Mouse (Mus musculus): Measurements from ENCODE around the gene Ufsp1. TPM values are rescaled to one million over a fixed set of nuclear protein-coding genes. Genes with fewer than 3 reads are reported as not detected.

Gene Ufsp1
- polyA plus RNA-seq, 1 experiment from 2014 or later: 8.5 TPM

GRCm38 (mm10) chr5:137294744-137295093, 290 bp downstream of the Ufsp1 start:
- Histone ChIP-seq H3K9me3 (replicated peaks; ENCODE audit: control insufficient read depth, low read length) (no peaks in the 10 kb centered on the region), H3K27ac (ENCODE audit: low read length) (peak overlapping the region; percentile 89), H3K4me1 (ENCODE audit: control insufficient read depth, insufficient read depth, low read length) (peaks cover 6% of the 10 kb centered on the region), H3K36me3 (ENCODE audit: control insufficient read depth, insufficient read depth) (peaks cover 47% of the 10 kb centered on the region), H3K9ac (ENCODE audit: low read length) (peak overlapping the region; percentile 79), H3K4me2 (ENCODE audit: low read depth, low read length) (peak overlapping the region; percentile 100), H3K27me3 (ENCODE audit: control insufficient read depth, insufficient read depth, low read length) (peaks cover 14% of the 10 kb centered on the region), H3K4me3 (ENCODE audit: low read length) (peak overlapping the region; percentile 74)
- ATAC-seq (replicated peaks; ENCODE audit: extremely low read depth, insufficient read depth, low FRiP score): peak; percentile 28
- 8% methylated on average over 18 of the region's 18 CpGs for WGBS

DNA sequence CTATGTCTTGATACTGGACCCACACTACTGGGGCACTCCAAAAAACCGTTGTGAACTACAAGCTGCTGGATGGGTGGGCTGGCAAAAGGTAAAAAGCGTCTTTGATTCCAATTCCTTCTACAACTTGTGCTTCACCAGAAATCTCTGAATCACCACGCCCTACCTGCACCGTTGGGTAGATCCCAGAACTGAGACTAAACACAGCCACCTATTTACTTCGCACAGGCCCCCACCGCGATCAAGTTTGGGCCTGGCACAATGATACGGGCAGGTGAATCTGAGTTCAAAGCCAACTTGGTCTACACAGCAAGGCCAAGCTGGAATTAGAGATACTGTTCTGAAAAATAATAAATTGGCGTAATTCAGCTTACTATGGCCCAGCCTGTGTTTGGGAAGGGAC, 867 bp downstream of the Ufsp1 start:
- no peak for ATAC-seq (replicated peaks; ENCODE audit: extremely low read depth, insufficient read depth, low FRiP score)
- WGBS: 78% methylated on average over 9 of the region's 9 CpGs
- Histone ChIP-seq H3K36me3 (ENCODE audit: control insufficient read depth, insufficient read depth) (peaks cover 53% of the 10 kb centered on the region), H3K9ac (ENCODE audit: low read length) (peak overlapping the region; percentile 79), H3K27me3 (ENCODE audit: control insufficient read depth, insufficient read depth, low read length) (peaks cover 9% of the 10 kb centered on the region), H3K9me3 (replicated peaks; ENCODE audit: control insufficient read depth, low read length) (no peaks in the 10 kb centered on the region), H3K4me3 (ENCODE audit: low read length) (peak overlapping the region; percentile 74), H3K27ac (ENCODE audit: low read length) (peak overlapping the region; percentile 89), H3K4me1 (ENCODE audit: control insufficient read depth, insufficient read depth, low read length) (peaks cover 6% of the 10 kb centered on the region), H3K4me2 (ENCODE audit: low read depth, low read length) (peak overlapping the region; percentile 100)

GRCm38 (mm10) chr5:137295712-137296111, 1.3 kb downstream of the Ufsp1 start:
- H3K9me3 ChIP-seq (replicated peaks; ENCODE audit: control insufficient read depth, low read length): no peaks in the 10 kb centered on the region
- peaks cover 6% of the 10 kb centered on the region for H3K4me1 ChIP-seq (ENCODE audit: control insufficient read depth, insufficient read depth, low read length)
- H3K9ac ChIP-seq (ENCODE audit: low read length): no peak overlapping the region
- ATAC-seq (replicated peaks; ENCODE audit: extremely low read depth, insufficient read depth, low FRiP score): no peak
- no peak overlapping the region for H3K4me2 ChIP-seq (ENCODE audit: low read depth, low read length)
- no peak overlapping the region for H3K4me3 ChIP-seq (ENCODE audit: low read length)
- 88% methylated on average over 15 of the region's 15 CpGs for WGBS
- H3K36me3 ChIP-seq (ENCODE audit: control insufficient read depth, insufficient read depth): peaks cover 57% of the 10 kb centered on the region
- H3K27ac ChIP-seq (ENCODE audit: low read length): no peak overlapping the region
- peaks cover 7% of the 10 kb centered on the region for H3K27me3 ChIP-seq (ENCODE audit: control insufficient read depth, insufficient read depth, low read length)

- 0 out of 2 replicates have a peak, but pooled peaks cover 2% of the 10 kb centered on the region for H3K27me3 ChIP-seq (ENCODE audit: control insufficient read depth, insufficient read depth, low read length)
- no peaks in the 10 kb centered on the region for H3K9me3 ChIP-seq (replicated peaks; ENCODE audit: control insufficient read depth, low read length)
- H3K4me3 ChIP-seq (ENCODE audit: low read length): no peak overlapping the region
- 87% methylated on average over 14 of the region's 14 CpGs for WGBS
- no peak overlapping the region for H3K9ac ChIP-seq (ENCODE audit: low read length)
- peaks cover 6% of the 10 kb centered on the region for H3K4me1 ChIP-seq (ENCODE audit: control insufficient read depth, insufficient read depth, low read length)
- no peak for ATAC-seq (replicated peaks; ENCODE audit: extremely low read depth, insufficient read depth, low FRiP score)
- no peak overlapping the region for H3K4me2 ChIP-seq (ENCODE audit: low read depth, low read length)
- peaks cover 70% of the 10 kb centered on the region for H3K36me3 ChIP-seq (ENCODE audit: control insufficient read depth, insufficient read depth)
- H3K27ac ChIP-seq (ENCODE audit: low read length): no peak overlapping the region
Measured at GRCm38 (mm10) chr5:137297126-137297525, 2.7 kb downstream of the Ufsp1 start.

DNA sequence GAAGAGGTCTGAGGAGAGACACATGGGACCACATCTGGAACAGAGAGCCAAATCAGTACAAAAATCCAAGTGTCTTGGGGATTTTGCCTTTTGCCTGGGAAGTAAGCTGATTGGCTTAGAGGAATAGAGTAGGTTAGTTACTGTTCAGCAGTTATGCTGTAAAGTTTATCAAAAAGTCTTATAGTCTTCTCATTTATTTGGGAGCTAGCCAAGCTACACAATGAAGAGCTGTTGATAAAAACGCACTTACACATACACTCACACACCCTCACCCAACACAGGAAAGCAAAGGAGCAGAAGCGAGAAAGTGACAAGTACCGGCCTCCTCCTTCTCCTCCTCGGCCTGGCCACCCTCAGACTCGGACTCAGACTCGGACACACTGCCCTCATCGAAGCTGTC, 4.8 kb downstream of the Ufsp1 start:
- H3K27me3 ChIP-seq (ENCODE audit: control insufficient read depth, insufficient read depth, low read length): no peaks in the 10 kb centered on the region

DNA sequence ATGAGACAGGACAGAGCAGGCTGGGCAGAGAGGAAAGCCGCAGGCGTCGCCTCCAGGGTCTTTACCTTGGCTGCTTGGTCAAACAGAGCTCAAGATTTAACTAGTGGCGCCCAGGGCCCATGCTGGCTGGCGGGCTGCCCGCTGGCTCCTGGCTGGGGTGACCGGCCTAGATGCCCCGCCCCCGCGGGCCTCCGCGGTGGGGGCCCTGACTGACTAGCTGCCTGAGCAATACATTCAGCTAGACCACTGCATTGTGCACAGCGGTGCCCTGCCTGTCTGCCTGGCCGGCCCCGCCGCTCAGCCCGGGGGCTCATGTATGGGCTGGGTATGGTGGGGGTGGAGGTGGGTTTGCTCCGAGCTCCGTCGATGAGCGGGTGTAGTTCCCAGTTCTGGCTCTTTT, 6.8 kb downstream of the Ufsp1 start:
- WGBS: 82% methylated on average over 21 of the region's 21 CpGs

More for the DNA sequence above, 4.8 kb downstream of the Ufsp1 start:
- Histone ChIP-seq H3K4me3 (ENCODE audit: low read length) (no peak overlapping the region), H3K9me3 (replicated peaks; ENCODE audit: control insufficient read depth, low read length) (no peaks in the 10 kb centered on the region), H3K4me2 (ENCODE audit: low read depth, low read length) (no peak overlapping the region), H3K36me3 (ENCODE audit: control insufficient read depth, insufficient read depth) (peaks cover 81% of the 10 kb centered on the region), H3K9ac (ENCODE audit: low read length) (no peak overlapping the region), H3K27ac (ENCODE audit: low read length) (no peak overlapping the region), H3K4me1 (ENCODE audit: control insufficient read depth, insufficient read depth, low read length) (peaks cover 16% of the 10 kb centered on the region)
- WGBS: 67% methylated on average over 7 of the region's 7 CpGs
- no peak for ATAC-seq (replicated peaks; ENCODE audit: extremely low read depth, insufficient read depth, low FRiP score)

DNA sequence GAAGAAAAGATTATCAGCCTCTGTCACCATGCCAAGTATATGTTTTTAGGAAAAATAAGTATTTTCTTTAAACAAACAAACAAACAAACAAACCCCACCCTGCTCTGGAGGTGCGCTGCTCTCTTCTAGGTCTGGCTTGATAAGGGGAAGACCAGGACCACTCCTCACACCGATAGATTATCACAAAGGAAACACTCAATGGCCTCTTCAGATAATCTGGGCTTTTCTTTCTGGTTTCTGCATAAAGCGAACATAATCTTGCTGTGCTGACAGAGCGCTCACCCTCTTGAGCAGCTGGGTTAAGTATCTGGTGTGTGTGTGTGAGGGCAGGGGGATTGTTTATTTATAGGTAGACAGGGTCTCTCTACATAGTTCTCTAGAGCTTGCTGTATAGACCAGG, 9.2 kb downstream of the Ufsp1 start:
- H3K27me3 ChIP-seq (ENCODE audit: control insufficient read depth, insufficient read depth, low read length): no peaks in the 10 kb centered on the region
- peaks cover 34% of the 10 kb centered on the region for H3K4me1 ChIP-seq (ENCODE audit: control insufficient read depth, insufficient read depth, low read length)
- H3K4me2 ChIP-seq (ENCODE audit: low read depth, low read length): no peak overlapping the region
- H3K9ac ChIP-seq (ENCODE audit: low read length): no peak overlapping the region
- no peak for ATAC-seq (replicated peaks; ENCODE audit: extremely low read depth, insufficient read depth, low FRiP score)
- H3K9me3 ChIP-seq (replicated peaks; ENCODE audit: control insufficient read depth, low read length): no peaks in the 10 kb centered on the region
- no peak overlapping the region for H3K27ac ChIP-seq (ENCODE audit: low read length)
- H3K36me3 ChIP-seq (ENCODE audit: control insufficient read depth, insufficient read depth): peaks cover 48% of the 10 kb centered on the region
- H3K4me3 ChIP-seq (ENCODE audit: low read length): no peak overlapping the region
- WGBS: 42% methylated on average over 4 of the region's 4 CpGs

More for the DNA sequence above, 6.8 kb downstream of the Ufsp1 start:
- Histone ChIP-seq H3K27me3 (ENCODE audit: control insufficient read depth, insufficient read depth, low read length) (no peaks in the 10 kb centered on the region), H3K4me3 (ENCODE audit: low read length) (no peak overlapping the region), H3K9ac (ENCODE audit: low read length) (no peak overlapping the region), H3K27ac (ENCODE audit: low read length) (no peak overlapping the region), H3K9me3 (replicated peaks; ENCODE audit: control insufficient read depth, low read length) (no peaks in the 10 kb centered on the region), H3K4me2 (ENCODE audit: low read depth, low read length) (no peak overlapping the region), H3K4me1 (ENCODE audit: control insufficient read depth, insufficient read depth, low read length) (peaks cover 29% of the 10 kb centered on the region), H3K36me3 (ENCODE audit: control insufficient read depth, insufficient read depth) (peaks cover 67% of the 10 kb centered on the region)
- ATAC-seq (replicated peaks; ENCODE audit: extremely low read depth, insufficient read depth, low FRiP score): peak; percentile 30; the same call in 1 of the 2 replicates

GRCm38 (mm10) chr5:137304165-137304564, 9.7 kb downstream of the Ufsp1 start:
- Histone ChIP-seq H3K4me3 (ENCODE audit: low read length) (no peak overlapping the region), H3K27me3 (ENCODE audit: control insufficient read depth, insufficient read depth, low read length) (no peaks in the 10 kb centered on the region), H3K27ac (ENCODE audit: low read length) (no peak overlapping the region), H3K4me2 (ENCODE audit: low read depth, low read length) (no peak overlapping the region), H3K4me1 (ENCODE audit: control insufficient read depth, insufficient read depth, low read length) (peaks cover 34% of the 10 kb centered on the region), H3K36me3 (ENCODE audit: control insufficient read depth, insufficient read depth) (peaks cover 49% of the 10 kb centered on the region), H3K9me3 (replicated peaks; ENCODE audit: control insufficient read depth, low read length) (no peaks in the 10 kb centered on the region), H3K9ac (ENCODE audit: low read length) (no peak overlapping the region)
- WGBS: 57% methylated on average over 3 of the region's 3 CpGs
- no peak for ATAC-seq (replicated peaks; ENCODE audit: extremely low read depth, insufficient read depth, low FRiP score)

- ATAC-seq (replicated peaks; ENCODE audit: extremely low read depth, insufficient read depth, low FRiP score): no peak
- no peaks in the 10 kb centered on the region for H3K9me3 ChIP-seq (replicated peaks; ENCODE audit: control insufficient read depth, low read length)
- H3K4me1 ChIP-seq (ENCODE audit: control insufficient read depth, insufficient read depth, low read length): peaks cover 34% of the 10 kb centered on the region
- peak overlapping the region; percentile 88 for H3K4me2 ChIP-seq (ENCODE audit: low read depth, low read length)
- H3K27ac ChIP-seq (ENCODE audit: low read length): no peak overlapping the region
- H3K4me3 ChIP-seq (ENCODE audit: low read length): no peak overlapping the region
- H3K36me3 ChIP-seq (ENCODE audit: control insufficient read depth, insufficient read depth): peaks cover 49% of the 10 kb centered on the region
- H3K9ac ChIP-seq (ENCODE audit: low read length): no peak overlapping the region
- WGBS: 64% methylated on average over 4 of the region's 4 CpGs
- H3K27me3 ChIP-seq (ENCODE audit: control insufficient read depth, insufficient read depth, low read length): no peaks in the 10 kb centered on the region
Measured at GRCm38 (mm10) chr5:137304816-137305215, 10.4 kb downstream of the Ufsp1 start.
